Mouse (Mus musculus) lung, postnatal 36 days (tissue): Measurements from ENCODE around the gene Cdk5rap3.

ENCODE experiments used
- DNase-seq: peaks from one replicate; pipeline ENCODE4 v3.0.0; 2022; ENCODE audit warnings: mixed read lengths

The Cdk5rap3 gene

GRCm38 (mm10) chr11:96857446-96857845 lies 58.9 kb downstream of the Cdk5rap3 start:
- DNase-seq: no peak
